In the genomic region with DNA sequence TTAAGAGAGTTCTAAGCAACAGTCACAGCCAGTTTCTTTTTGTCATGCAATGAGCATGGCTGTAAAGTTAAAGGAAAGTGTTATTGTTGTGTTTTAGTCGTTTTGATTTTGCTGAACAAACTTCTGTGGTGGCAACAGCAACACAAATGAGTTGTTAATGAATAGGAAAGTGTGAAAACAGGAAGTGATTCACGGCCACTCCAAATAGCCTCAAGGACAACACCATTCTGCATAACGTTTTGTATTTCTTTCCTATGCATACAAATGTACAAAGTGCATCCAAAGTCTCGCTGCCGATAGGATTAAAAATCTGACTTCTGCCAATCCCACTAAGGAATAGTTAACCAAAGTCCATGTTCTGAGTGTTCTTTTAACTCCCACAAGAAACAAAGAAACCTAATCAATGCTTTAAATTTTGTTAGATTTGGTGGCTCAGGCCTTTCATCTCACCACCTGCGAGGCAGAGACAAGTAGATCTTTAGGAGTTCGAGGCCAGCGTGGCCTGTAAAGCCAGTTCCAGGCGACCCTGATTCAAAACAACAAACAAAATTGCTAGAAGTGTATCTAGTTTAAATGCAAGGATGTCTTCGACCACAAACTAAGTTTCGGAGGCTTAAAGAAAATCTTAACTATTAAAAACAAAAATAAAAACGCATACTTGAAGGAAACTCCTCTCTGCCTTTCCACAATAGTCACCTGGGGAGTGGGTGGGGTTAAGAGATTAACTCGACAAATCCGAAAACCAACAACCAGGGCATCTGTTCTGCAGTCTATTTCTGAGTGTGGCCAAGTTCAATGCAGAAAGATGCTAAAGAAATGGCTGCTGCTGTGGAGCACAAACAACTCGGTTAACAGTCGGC, we compare ENCODE assay signal across 8 mouse cellular contexts. TPM values are rescaled to one million over a fixed set of nuclear protein-coding genes. Genes with fewer than 3 reads are reported as not detected.
A peak's percentile ranks its signal among the peaks of the same experiment; 100 is the strongest.
DNase-seq lines count a peak whose midpoint lies in the region; ATAC-seq and TF ChIP-seq lines count a peak whose summit lies in the region.

No protein-coding gene starts in this region.

- H3K9me3 ChIP-seq in limb, embryonic 11.5 days (ENCODE audit: control insufficient read depth, low read length): no peaks in the 10 kb centered on the region

- no peak for TF ChIP-seq POLR2A in cerebellum, adult 2 months (IDR thresholded peaks at IDR 0.05; ENCODE audit: borderline replicate concordance, insufficient read depth, low read length)

- peak overlapping the region; percentile 67 for H3K27ac ChIP-seq in cerebellum, adult 2 months (ENCODE audit: insufficient read depth, low read length)
- no peak overlapping the region for H3K27ac ChIP-seq in limb, embryonic 11.5 days (replicated peaks; ENCODE audit: low read depth, low read length)

- no peak for TF ChIP-seq CTCF in cerebellum, adult 2 months (IDR thresholded peaks at IDR 0.05; ENCODE audit: borderline replicate concordance, insufficient read depth, low read depth, low read length)

- peak overlapping the region; percentile 81 for H3K9ac ChIP-seq in limb, embryonic 11.5 days (ENCODE audit: low read length)

- WGBS in cerebellum, adult 2 months: 21% methylated on average over 16 of the region's 16 CpGs
- WGBS in limb, embryonic 11.5 days: 29% methylated on average over 16 of the region's 16 CpGs

- H3K4me1 ChIP-seq in cerebellum, adult 2 months (ENCODE audit: control insufficient read depth, insufficient read depth, low read length): no peaks in the 10 kb centered on the region
- H3K4me1 ChIP-seq in limb, embryonic 11.5 days (ENCODE audit: control insufficient read depth, insufficient read depth, low read length): 0 out of 2 replicates have a peak, but pooled peaks cover 3% of the 10 kb centered on the region

- DNase-seq in cerebellum, adult 2 months: no peak
- no peak for DNase-seq in cerebellum, postnatal 4 days (ENCODE audit: low spot score in 2 of 2)
- peak; percentile 51 for DNase-seq in thymus, postnatal 4 days
- no peak for DNase-seq in thymus, postnatal 0 days (ENCODE audit: low spot score)
- DNase-seq in limb, embryonic 11.5 days (ENCODE audit: low spot score): peak; percentile 38
- DNase-seq in naive thymus-derived CD4-positive, alpha-beta T cell, adult 2 months (ENCODE audit: low read depth): peak; percentile 28
- no peak for DNase-seq in adrenal gland, postnatal 25 days
- no peak for DNase-seq in layer of hippocampus, adult 11-12 months (ENCODE audit: low spot score)

- peaks cover 2% of the 10 kb centered on the region; the same call in 1 of the 2 replicates for H3K36me3 ChIP-seq in limb, embryonic 11.5 days (ENCODE audit: control insufficient read depth, insufficient read depth, low read length)

- no peak for ATAC-seq in limb, embryonic 11.5 days (ENCODE audit: insufficient number of reproducible peaks, low FRiP score, low TSS enrichment, low read depth)

- no peaks in the 10 kb centered on the region for H3K27me3 ChIP-seq in cerebellum, adult 2 months (ENCODE audit: control insufficient read depth, insufficient read depth, low read length)
- no peaks in the 10 kb centered on the region for H3K27me3 ChIP-seq in limb, embryonic 11.5 days (ENCODE audit: control insufficient read depth, insufficient read depth, low read length)

- peak overlapping the region; percentile 80 for H3K4me3 ChIP-seq in cerebellum, adult 2 months (replicated peaks; ENCODE audit: insufficient read depth, low read depth, low read length)
- peak overlapping the region; percentile 75 for H3K4me3 ChIP-seq in limb, embryonic 11.5 days (ENCODE audit: low read depth, low read length)

- peak overlapping the region; percentile 49 for H3K4me2 ChIP-seq in limb, embryonic 11.5 days (ENCODE audit: low read depth, severe bottlenecking)

RNA-seq across cellular contexts. Expression of a gene that starts 0.7 kb away (rescaled TPM):
- 60.6 and 60.9 TPM in 2 replicates for polyA plus RNA-seq in cerebellum, adult 2 months (2012; rRNA removed)
- 72.4 and 80.8 TPM in 2 replicates for polyA plus RNA-seq in thymus, postnatal 0 days (2015; fragmentation: Nextera tagmentation; extraction: Ambion mirVana)
- 79.5 and 85.3 TPM in 2 replicates for polyA plus RNA-seq in limb, embryonic 11.5 days (2014; fragmentation: Nextera tagmentation; extraction: Ambion mirVana)
- total RNA-seq in adrenal gland, postnatal 25 days (2021): 41.0 and 49.9 TPM in 2 replicates

RNA-seq across cellular contexts. Expression of a gene that starts 22.9 kb away (rescaled TPM):
- polyA plus RNA-seq in cerebellum, adult 2 months (2012; rRNA removed): not detected in 2 replicates
- polyA plus RNA-seq in thymus, postnatal 0 days (2015; fragmentation: Nextera tagmentation; extraction: Ambion mirVana): not detected in 2 replicates
- not detected in 2 replicates for polyA plus RNA-seq in limb, embryonic 11.5 days (2014; fragmentation: Nextera tagmentation; extraction: Ambion mirVana)
- not detected in 2 replicates for total RNA-seq in adrenal gland, postnatal 25 days (2021)

RNA-seq across cellular contexts. Expression of a gene that starts 23.0 kb away (rescaled TPM):
- 61.2 and 62.2 TPM in 2 replicates for polyA plus RNA-seq in cerebellum, adult 2 months (2012; rRNA removed)
- polyA plus RNA-seq in thymus, postnatal 0 days (2015; fragmentation: Nextera tagmentation; extraction: Ambion mirVana): 54.8 and 58.9 TPM in 2 replicates
- 71.6 and 79.9 TPM in 2 replicates for polyA plus RNA-seq in limb, embryonic 11.5 days (2014; fragmentation: Nextera tagmentation; extraction: Ambion mirVana)
- total RNA-seq in adrenal gland, postnatal 25 days (2021): 36.9 and 37.5 TPM in 2 replicates

RNA-seq across cellular contexts. Expression of a gene that starts 39.7 kb away (rescaled TPM):
- polyA plus RNA-seq in cerebellum, adult 2 months (2012; rRNA removed): not detected in 2 replicates
- polyA plus RNA-seq in thymus, postnatal 0 days (2015; fragmentation: Nextera tagmentation; extraction: Ambion mirVana): not detected in 2 replicates
- polyA plus RNA-seq in limb, embryonic 11.5 days (2014; fragmentation: Nextera tagmentation; extraction: Ambion mirVana): not detected in 2 replicates
- total RNA-seq in adrenal gland, postnatal 25 days (2021): not detected in 2 replicates

Comparison
In these comparisons a context has a peak if more than half of its experiments do, and no peak if none do; other contexts are left out.
1. DNase-seq: peak in thymus, postnatal 4 days (single experiment), limb, embryonic 11.5 days (single experiment) and naive thymus-derived CD4-positive, alpha-beta T cell, adult 2 months (single experiment); none in cerebellum, adult 2 months (0 of 2), cerebellum, postnatal 4 days (0 of 2), thymus, postnatal 0 days (single experiment), adrenal gland, postnatal 25 days (single experiment) and layer of hippocampus, adult 11-12 months (single experiment).